Mouse (Mus musculus): ENCODE data around the gene Myh9. TPM values are rescaled to one million over a fixed set of nuclear protein-coding genes. Genes with fewer than 3 reads are reported as not detected.

Myh9 gene
- polyA plus RNA-seq, 1 experiment = 350 TPM

DNA sequence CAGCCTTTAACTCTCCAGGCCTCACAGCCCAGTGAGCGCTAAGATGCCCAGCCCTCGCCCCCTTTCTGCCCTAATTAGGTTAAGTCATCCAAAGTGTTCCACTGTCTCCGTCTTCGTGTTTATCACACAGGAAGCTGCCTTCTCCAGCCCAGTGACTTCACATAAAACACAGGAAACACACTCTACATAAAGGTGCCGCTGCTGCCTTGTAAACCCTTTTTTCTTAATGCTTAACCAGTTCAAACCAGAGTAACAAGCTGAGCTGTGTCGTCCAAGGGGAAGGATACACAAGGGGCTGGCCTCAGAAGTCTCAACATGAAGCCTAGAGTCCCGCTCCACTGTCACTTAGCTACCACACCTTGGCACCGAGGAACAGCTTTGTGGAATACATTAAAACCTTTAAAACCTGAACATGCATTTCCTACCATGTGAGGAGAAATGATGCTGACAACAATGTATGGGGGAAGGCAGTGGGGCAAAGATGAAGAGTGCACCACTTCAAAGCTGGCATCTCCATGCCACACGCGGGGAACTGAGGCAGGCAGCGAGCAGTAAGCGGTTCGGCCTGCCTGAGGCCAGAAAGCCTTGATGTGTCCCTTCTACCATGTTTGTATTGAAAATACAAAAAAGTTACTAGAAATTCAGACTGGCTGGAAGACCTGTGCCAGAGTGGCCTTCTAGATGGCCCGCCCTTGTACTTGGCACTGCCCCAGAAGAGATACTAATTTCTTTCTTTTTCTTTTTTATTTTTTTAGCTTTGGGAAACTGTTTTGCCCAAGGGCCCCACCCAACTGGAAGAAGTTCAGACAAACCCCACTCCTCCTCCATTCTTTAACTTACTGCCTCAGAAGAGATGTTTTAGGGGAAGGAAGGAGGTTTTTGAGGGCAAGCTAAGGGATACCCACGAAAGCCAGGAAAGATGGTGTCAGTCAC lies 7.4 kb downstream of the Myh9 start:
- H3K27ac ChIP-seq (ENCODE audit: insufficient read depth, low read depth, low read length) = no peak overlapping the region
- H3K4me1 ChIP-seq (ENCODE audit: control insufficient read depth, insufficient read depth, low read length) = peaks cover 35% of the 10 kb centered on the region
- H3K4me3 ChIP-seq (ENCODE audit: insufficient read depth, low read depth, low read length) = no peak overlapping the region
- no peak for TF ChIP-seq CTCF (IDR thresholded peaks at IDR 0.05; ENCODE audit: insufficient read depth, low read depth, low read length)
- WGBS = 74% methylated on average over 15 of the region's 15 CpGs

DNA sequence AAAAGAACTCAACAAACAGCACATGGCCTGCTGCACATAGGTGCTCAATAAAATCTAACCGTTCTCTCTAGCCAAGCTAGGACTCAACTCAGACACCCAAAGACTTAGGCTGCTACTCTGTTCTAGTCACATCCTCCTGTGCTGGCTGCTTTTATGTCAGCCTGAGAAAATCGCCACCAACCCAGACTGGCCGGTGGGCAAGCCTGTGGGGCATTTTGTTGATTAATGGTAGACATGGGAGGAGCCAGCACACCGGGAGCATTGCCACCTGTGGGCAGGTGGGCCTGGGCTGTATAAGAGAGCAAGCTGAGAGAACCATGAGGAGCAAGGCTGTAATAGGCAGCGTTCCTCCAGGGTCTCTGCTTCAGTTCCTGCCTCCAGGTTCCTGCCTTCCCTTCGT lies 8.2 kb downstream of the Myh9 start:
- 95% methylated on average over 6 of the region's 6 CpGs for WGBS
- H3K4me3 ChIP-seq (ENCODE audit: insufficient read depth, low read depth, low read length) = no peak overlapping the region
- peaks cover 30% of the 10 kb centered on the region for H3K4me1 ChIP-seq (ENCODE audit: control insufficient read depth, insufficient read depth, low read length)
- H3K27ac ChIP-seq (ENCODE audit: insufficient read depth, low read depth, low read length) = no peak overlapping the region
- no peak for TF ChIP-seq POLR2A (IDR thresholded peaks at IDR 0.05; ENCODE audit: insufficient read depth, low read depth, low read length)
- no peak for TF ChIP-seq CTCF (IDR thresholded peaks at IDR 0.05; ENCODE audit: insufficient read depth, low read depth, low read length)

DNA sequence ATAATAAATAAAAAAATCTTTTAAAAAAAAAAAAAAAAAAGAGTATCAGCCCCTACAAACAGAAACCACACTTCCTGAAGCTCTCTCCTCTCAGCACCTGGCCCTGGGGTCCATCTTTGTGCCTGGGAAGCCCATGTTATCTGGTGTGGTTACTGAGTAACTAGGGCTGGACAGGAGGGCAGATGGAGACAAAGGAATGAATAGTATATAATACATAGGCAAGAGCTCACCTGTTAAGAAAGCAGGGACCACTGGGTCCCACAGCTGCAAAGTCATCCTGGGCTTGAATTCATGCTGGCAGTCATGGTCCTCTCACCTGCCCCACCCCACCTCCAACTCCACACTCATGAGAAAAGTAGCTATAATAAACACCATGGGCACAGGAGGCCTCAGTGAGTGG lies 8.9 kb downstream of the Myh9 start:
- Histone ChIP-seq H3K27ac (ENCODE audit: insufficient read depth, low read depth, low read length) (no peak overlapping the region), H3K4me1 (ENCODE audit: control insufficient read depth, insufficient read depth, low read length) (peaks cover 27% of the 10 kb centered on the region), H3K4me3 (ENCODE audit: insufficient read depth, low read depth, low read length) (no peak overlapping the region)
- no peak for TF ChIP-seq POLR2A (IDR thresholded peaks at IDR 0.05; ENCODE audit: insufficient read depth, low read depth, low read length)
- no peak for TF ChIP-seq CTCF (IDR thresholded peaks at IDR 0.05; ENCODE audit: insufficient read depth, low read depth, low read length)

DNA sequence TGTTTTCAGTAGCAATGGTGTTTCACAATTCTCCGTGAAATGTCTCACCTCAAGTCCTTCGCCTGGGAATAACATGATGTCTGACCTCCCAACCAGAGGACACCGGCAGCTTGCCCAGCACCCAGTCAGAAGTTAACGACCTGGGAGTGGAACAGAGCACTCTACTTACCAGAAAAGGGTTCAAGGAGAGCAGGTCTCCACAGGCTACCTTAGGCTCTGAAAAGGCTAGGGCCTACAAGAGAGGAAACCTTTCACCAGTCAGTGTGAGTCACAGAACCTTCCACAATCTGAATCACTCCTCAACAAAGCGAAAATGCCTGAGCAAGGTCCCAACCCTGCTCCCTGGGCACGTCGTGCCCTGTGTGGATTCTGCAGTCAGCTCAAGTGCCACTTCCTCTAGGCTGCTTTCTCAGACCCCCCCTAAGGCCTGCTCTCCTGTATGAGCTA lies 9.5 kb downstream of the Myh9 start:
- H3K4me1 ChIP-seq (ENCODE audit: control insufficient read depth, insufficient read depth, low read length) = peaks cover 27% of the 10 kb centered on the region
- WGBS = 64% methylated on average over 7 of the region's 7 CpGs
- TF ChIP-seq POLR2A (IDR thresholded peaks at IDR 0.05; ENCODE audit: insufficient read depth, low read depth, low read length) = no peak
- no peak for TF ChIP-seq CTCF (IDR thresholded peaks at IDR 0.05; ENCODE audit: insufficient read depth, low read depth, low read length)
- no peak overlapping the region for H3K4me3 ChIP-seq (ENCODE audit: insufficient read depth, low read depth, low read length)
- H3K27ac ChIP-seq (ENCODE audit: insufficient read depth, low read depth, low read length) = no peak overlapping the region

DNA sequence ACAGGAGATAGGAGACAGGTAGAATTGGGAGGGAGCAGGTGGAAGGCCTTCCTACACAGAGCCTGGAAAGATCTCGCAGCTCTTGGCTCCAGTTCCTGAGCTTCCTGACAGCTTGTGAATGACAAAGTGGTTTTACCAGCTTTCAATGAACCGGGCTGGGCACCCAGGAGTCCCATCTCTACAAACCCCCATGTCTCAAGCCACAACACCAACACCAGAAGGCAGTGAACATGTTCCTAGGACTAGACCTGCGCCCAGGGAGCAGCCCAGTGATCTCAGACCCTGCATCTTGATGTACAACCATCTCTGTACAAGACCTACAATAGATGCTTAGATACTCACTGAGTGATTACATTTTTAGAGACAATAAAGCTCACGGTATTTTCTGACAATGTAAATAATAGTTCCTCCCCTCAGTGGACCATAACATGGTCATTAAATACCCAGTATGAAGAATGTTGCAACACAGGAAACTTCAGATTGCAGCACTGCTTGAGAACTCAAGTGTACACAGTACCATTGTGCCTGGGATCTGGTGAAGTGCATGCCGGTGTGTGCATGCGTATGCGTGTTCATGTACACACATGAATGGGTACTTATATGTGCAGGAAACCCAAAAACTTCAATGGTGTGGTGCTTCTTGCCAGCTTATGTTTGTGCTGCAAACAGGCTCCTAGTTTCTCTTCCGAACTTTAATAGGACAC lies 10.1 kb downstream of the Myh9 start:
- TF ChIP-seq CTCF (IDR thresholded peaks at IDR 0.05; ENCODE audit: insufficient read depth, low read depth, low read length) (no peak), POLR2A (IDR thresholded peaks at IDR 0.05; ENCODE audit: insufficient read depth, low read depth, low read length) (no peak)
- WGBS = 81% methylated on average over 8 of the region's 8 CpGs
- Histone ChIP-seq H3K4me3 (ENCODE audit: insufficient read depth, low read depth, low read length) (no peak overlapping the region), H3K27ac (ENCODE audit: insufficient read depth, low read depth, low read length) (no peak overlapping the region), H3K4me1 (ENCODE audit: control insufficient read depth, insufficient read depth, low read length) (peaks cover 22% of the 10 kb centered on the region)

DNA sequence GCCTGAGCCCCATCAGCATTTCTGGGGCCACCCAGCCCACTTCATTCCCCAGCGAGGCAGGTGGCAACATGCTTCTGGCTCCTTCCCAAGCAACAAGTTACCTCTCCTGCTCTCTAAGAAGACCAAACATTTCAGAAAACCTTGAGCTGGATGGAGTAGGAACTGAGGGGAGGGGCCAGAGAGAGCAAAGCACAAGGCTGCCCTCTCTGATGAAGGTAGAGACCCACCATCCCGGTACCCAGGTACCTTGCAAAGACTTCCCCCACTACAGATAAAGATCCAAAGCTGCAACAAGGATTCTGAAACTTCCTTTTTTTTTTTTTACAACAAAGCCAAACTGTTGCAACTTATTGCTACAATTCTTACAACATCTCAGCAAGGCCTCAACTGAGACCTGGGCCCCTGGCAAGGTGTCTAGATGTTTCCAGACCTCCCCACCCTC lies 10.8 kb downstream of the Myh9 start:
- no peak for TF ChIP-seq POLR2A (IDR thresholded peaks at IDR 0.05; ENCODE audit: insufficient read depth, low read depth, low read length)
- TF ChIP-seq CTCF (IDR thresholded peaks at IDR 0.05; ENCODE audit: insufficient read depth, low read depth, low read length) = no peak
- Histone ChIP-seq H3K4me1 (ENCODE audit: control insufficient read depth, insufficient read depth, low read length) (peaks cover 18% of the 10 kb centered on the region), H3K27ac (ENCODE audit: insufficient read depth, low read depth, low read length) (no peak overlapping the region), H3K4me3 (ENCODE audit: insufficient read depth, low read depth, low read length) (no peak overlapping the region)
- WGBS = 91% methylated on average over 2 of the region's 2 CpGs

DNA sequence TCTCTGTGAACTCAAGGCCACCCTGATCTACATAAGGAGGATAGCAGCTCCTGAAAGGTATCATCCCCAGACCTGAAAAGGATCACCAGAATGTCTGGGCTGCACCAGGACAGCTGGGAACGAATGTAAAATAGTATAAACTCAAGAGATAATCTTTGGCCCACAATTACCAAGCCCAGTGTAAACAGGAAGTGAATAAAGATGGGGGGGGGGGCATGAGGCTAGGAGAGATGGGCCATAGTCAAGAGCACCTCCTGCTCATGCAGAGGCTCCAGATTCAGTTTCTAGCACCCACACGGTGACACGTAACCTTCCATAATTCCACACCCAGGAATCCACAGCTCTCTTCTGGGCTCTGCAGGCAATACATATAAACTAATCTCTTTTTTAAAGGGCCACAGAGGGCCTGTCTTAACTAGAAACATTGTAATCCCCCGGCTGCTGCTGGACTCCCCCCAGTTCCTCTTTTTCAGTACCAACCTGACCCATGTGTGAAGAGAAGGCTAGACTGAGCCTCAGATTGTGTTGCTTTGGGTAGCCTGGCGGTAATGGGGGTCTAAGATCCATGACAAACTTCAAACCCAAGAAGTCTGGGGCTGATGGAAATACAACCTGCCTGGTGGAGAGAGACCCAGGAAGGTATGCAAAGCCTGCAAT lies 11.4 kb downstream of the Myh9 start:
- TF ChIP-seq CTCF (IDR thresholded peaks at IDR 0.05; ENCODE audit: insufficient read depth, low read depth, low read length) = no peak
- TF ChIP-seq POLR2A (IDR thresholded peaks at IDR 0.05; ENCODE audit: insufficient read depth, low read depth, low read length) = no peak
- 90% methylated on average over 5 of the region's 5 CpGs for WGBS
- peaks cover 13% of the 10 kb centered on the region for H3K4me1 ChIP-seq (ENCODE audit: control insufficient read depth, insufficient read depth, low read length)
- no peak overlapping the region for H3K4me3 ChIP-seq (ENCODE audit: insufficient read depth, low read depth, low read length)
- H3K27ac ChIP-seq (ENCODE audit: insufficient read depth, low read depth, low read length) = no peak overlapping the region

DNA sequence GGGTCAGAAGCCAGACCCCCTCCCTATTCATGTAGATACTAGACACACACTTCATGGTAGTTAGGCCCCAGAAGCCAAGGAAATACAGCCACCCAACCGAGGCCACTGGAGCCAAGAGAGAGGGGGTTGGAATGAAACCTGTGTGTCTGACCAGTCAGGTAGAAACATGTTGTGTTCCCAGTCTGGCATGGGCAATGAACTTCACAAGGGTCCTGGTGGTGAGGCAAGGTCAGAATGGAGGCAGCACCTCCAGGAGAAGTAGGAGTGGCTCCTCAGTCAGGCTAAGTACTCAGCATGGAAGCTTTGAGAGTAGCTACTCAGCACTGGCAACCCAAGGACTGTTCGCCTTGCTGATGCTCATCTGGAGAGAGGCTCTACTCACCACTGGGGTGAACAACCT lies 12.4 kb downstream of the Myh9 start:
- Histone ChIP-seq H3K27ac (ENCODE audit: insufficient read depth, low read depth, low read length) (no peak overlapping the region), H3K4me3 (ENCODE audit: insufficient read depth, low read depth, low read length) (no peak overlapping the region), H3K4me1 (ENCODE audit: control insufficient read depth, insufficient read depth, low read length) (peaks cover 10% of the 10 kb centered on the region)
- no peak for TF ChIP-seq CTCF (IDR thresholded peaks at IDR 0.05; ENCODE audit: insufficient read depth, low read depth, low read length)
- no peak for TF ChIP-seq POLR2A (IDR thresholded peaks at IDR 0.05; ENCODE audit: insufficient read depth, low read depth, low read length)
- WGBS = 66% methylated on average over 2 of the region's 2 CpGs

DNA sequence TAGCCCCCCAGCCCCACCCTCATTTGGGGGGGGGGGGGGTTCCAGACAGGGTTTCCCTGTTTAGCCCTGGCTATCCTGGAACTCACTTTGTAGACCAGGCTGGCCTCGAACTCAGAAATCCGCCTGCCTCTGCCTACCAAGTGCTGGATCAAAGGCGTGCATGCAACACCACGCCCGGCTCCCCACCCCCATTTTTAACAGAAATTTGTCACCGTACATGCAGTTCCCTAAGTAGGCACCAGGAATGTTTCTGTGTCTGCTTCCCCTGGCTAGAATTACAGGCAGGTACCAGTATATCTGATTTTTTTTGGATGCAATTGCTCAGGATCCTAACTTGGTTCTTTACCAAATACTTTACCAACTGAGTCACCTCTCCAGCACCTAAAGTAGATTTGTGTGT lies 13.1 kb downstream of the Myh9 start:
- WGBS = 87% methylated on average over 6 of the region's 6 CpGs
- peaks cover 14% of the 10 kb centered on the region for H3K4me1 ChIP-seq (ENCODE audit: control insufficient read depth, insufficient read depth, low read length)
- no peak overlapping the region for H3K27ac ChIP-seq (ENCODE audit: insufficient read depth, low read depth, low read length)
- TF ChIP-seq CTCF (IDR thresholded peaks at IDR 0.05; ENCODE audit: insufficient read depth, low read depth, low read length) = no peak
- no peak for TF ChIP-seq POLR2A (IDR thresholded peaks at IDR 0.05; ENCODE audit: insufficient read depth, low read depth, low read length)
- H3K4me3 ChIP-seq (ENCODE audit: insufficient read depth, low read depth, low read length) = no peak overlapping the region

All from olfactory bulb, adult 2 months (tissue).